Mouse (Mus musculus) liver, embryonic 16.5 days (tissue): ENCODE measurements at regions not wholly inside any gene's neighbourhood (a gene's known extent, or its start where the extent isn't known, plus 50 kb on each side); places are given as distances from the start of the nearest gene placed in this dataset.
A peak's percentile ranks its signal among the peaks of the same experiment; 100 is the strongest.

ENCODE experiments used
- ATAC-seq: fragments of 200-750 bp; cut with Nextera tagmentation; 2 replicates; pipeline ENCODE4 v1.8.0; 2017; ENCODE audit warnings: low read depth, mild to moderate bottlenecking, moderate number of reproducible peaks, moderate library complexity
- H3K27ac ChIP-seq: fragments of 300-500 bp; sonication (generic); 2 replicates; pipeline ENCODE4 v1.5.1; 2014; ENCODE audit warnings: mild to moderate bottlenecking, low read length
- H3K27me3 ChIP-seq: fragments of 300-500 bp; sonication (generic); 2 replicates; pipeline ENCODE4 v1.6.1; 2014; ENCODE audit warnings: low read depth, low read length, mixed read lengths; ENCODE audit not compliant: control insufficient read depth, insufficient read depth
- H3K36me3 ChIP-seq: fragments of 300-500 bp; sonication (generic); 2 replicates; pipeline ENCODE4 v1.6.1; 2014; ENCODE audit warnings: mild to moderate bottlenecking; ENCODE audit not compliant: control insufficient read depth, insufficient read depth
- H3K4me1 ChIP-seq: fragments of 300-500 bp; sonication (generic); 2 replicates; pipeline ENCODE4 v1.6.1; 2014; ENCODE audit warnings: low read depth, low read length, mixed read lengths; ENCODE audit not compliant: control insufficient read depth
- H3K4me2 ChIP-seq: fragments of 300-500 bp; sonication (generic); 2 replicates; pipeline ENCODE4 v1.6.1; 2014; ENCODE audit warnings: low read depth, low read length, mixed read lengths
- H3K4me3 ChIP-seq: fragments of 300-500 bp; sonication (generic); 2 replicates; pipeline ENCODE4 v1.5.1; 2014; ENCODE audit warnings: low read depth, mild to moderate bottlenecking, low read length
- H3K9ac ChIP-seq: fragments of 300-500 bp; sonication (generic); 2 replicates; pipeline ENCODE4 v1.6.1; 2014; ENCODE audit warnings: low read depth, low read length
- H3K9me3 ChIP-seq: fragments of 300-500 bp; sonication (generic); replicated peaks from 2 replicates; pipeline ENCODE4 v1.6.1; 2016; ENCODE audit warnings: low read length; ENCODE audit not compliant: control insufficient read depth
- WGBS: fragments of 180-500 bp; shearing (Covaris S2); extraction: QIAGEN DNeasy Blood & Tissue Kit; methylation state at CpG from one replicate; pipeline ENCODE4 v1.1.7; 2014; ENCODE audit not compliant: insufficient replicate concordance; 5-methylcytosine and 5-hydroxymethylcytosine counted together

GRCm38 (mm10) chr19:54836451-54836850, 290.6 kb downstream of the Gpam start:
- no peaks in the 10 kb centered on the region for H3K27me3 ChIP-seq
- H3K4me3 ChIP-seq: no peak overlapping the region
- ATAC-seq: no peak
- WGBS: 63% methylated on average over 2 of the region's 2 CpGs
- H3K4me1 ChIP-seq: no peaks in the 10 kb centered on the region
- no peaks in the 10 kb centered on the region for H3K9me3 ChIP-seq
- H3K9ac ChIP-seq: no peak overlapping the region
- no peak overlapping the region for H3K27ac ChIP-seq
- H3K4me2 ChIP-seq: no peak overlapping the region
- no peaks in the 10 kb centered on the region for H3K36me3 ChIP-seq

GRCm38 (mm10) chr19:54822161-54822560, 304.9 kb downstream of the Gpam start:
- Histone ChIP-seq H3K36me3 (no peaks in the 10 kb centered on the region), H3K9me3 (no peaks in the 10 kb centered on the region), H3K27ac (no peak overlapping the region), H3K4me2 (no peak overlapping the region), H3K27me3 (no peaks in the 10 kb centered on the region), H3K4me3 (no peak overlapping the region), H3K4me1 (no peaks in the 10 kb centered on the region), H3K9ac (no peak overlapping the region)
- WGBS: 58% methylated on average over 5 of the region's 5 CpGs
- ATAC-seq: no peak

- ATAC-seq: peak; percentile 50; the same call in 1 of the 2 replicates
- H3K9ac ChIP-seq: no peak overlapping the region
- 40% methylated on average over 4 of the region's 4 CpGs for WGBS
- no peak overlapping the region for H3K4me2 ChIP-seq
- H3K4me1 ChIP-seq: no peaks in the 10 kb centered on the region
- H3K9me3 ChIP-seq: no peaks in the 10 kb centered on the region
- no peaks in the 10 kb centered on the region for H3K27me3 ChIP-seq
- H3K27ac ChIP-seq: no peak overlapping the region
- no peaks in the 10 kb centered on the region for H3K36me3 ChIP-seq
- no peak overlapping the region for H3K4me3 ChIP-seq
Observed at GRCm38 (mm10) chr19:54820587-54820986, 306.5 kb downstream of the Gpam start.

- no peaks in the 10 kb centered on the region for H3K36me3 ChIP-seq
- H3K9me3 ChIP-seq: no peaks in the 10 kb centered on the region
- H3K9ac ChIP-seq: no peak overlapping the region
- WGBS: 57% methylated on average over 8 of the region's 8 CpGs
- no peak for ATAC-seq
- no peak overlapping the region for H3K4me2 ChIP-seq
- no peak overlapping the region for H3K27ac ChIP-seq
- H3K4me1 ChIP-seq: no peaks in the 10 kb centered on the region
- H3K27me3 ChIP-seq: no peaks in the 10 kb centered on the region
- no peak overlapping the region for H3K4me3 ChIP-seq
Observed at GRCm38 (mm10) chr19:54801123-54801742, 325.8 kb downstream of the Gpam start.

GRCm38 (mm10) chr19:54787171-54787570, 339.9 kb downstream of the Gpam start:
- no peaks in the 10 kb centered on the region for H3K9me3 ChIP-seq
- no peak for ATAC-seq
- no peaks in the 10 kb centered on the region for H3K4me1 ChIP-seq
- H3K27me3 ChIP-seq: no peaks in the 10 kb centered on the region
- 66% methylated on average over 3 of the region's 3 CpGs for WGBS
- no peak overlapping the region for H3K27ac ChIP-seq
- H3K36me3 ChIP-seq: no peaks in the 10 kb centered on the region
- H3K4me3 ChIP-seq: no peak overlapping the region
- H3K4me2 ChIP-seq: no peak overlapping the region
- H3K9ac ChIP-seq: no peak overlapping the region

- 44% methylated on average over 1 of the region's 1 CpGs for whole genome bisulfite sequencing
- Histone ChIP-seq H3K9ac (no peak overlapping the region), H3K27ac (no peak overlapping the region), H3K9me3 (no peaks in the 10 kb centered on the region), H3K27me3 (no peaks in the 10 kb centered on the region), H3K4me2 (no peak overlapping the region), H3K4me3 (no peak overlapping the region), H3K36me3 (no peaks in the 10 kb centered on the region), H3K4me1 (no peaks in the 10 kb centered on the region)
- no peak for ATAC-seq
Observed at GRCm38 (mm10) chr19:54783729-54784128, 343.3 kb downstream of the Gpam start.

GRCm38 (mm10) chr19:54757761-54758160, 369.3 kb downstream of the Gpam start:
- no peak overlapping the region for H3K27ac ChIP-seq
- ATAC-seq: no peak
- H3K27me3 ChIP-seq: no peaks in the 10 kb centered on the region
- WGBS: 55% methylated on average over 5 of the region's 5 CpGs
- no peaks in the 10 kb centered on the region for H3K36me3 ChIP-seq
- no peak overlapping the region for H3K4me2 ChIP-seq
- no peak overlapping the region for H3K4me3 ChIP-seq
- H3K9me3 ChIP-seq: no peaks in the 10 kb centered on the region
- no peaks in the 10 kb centered on the region for H3K4me1 ChIP-seq
- no peak overlapping the region for H3K9ac ChIP-seq

GRCm38 (mm10) chr19:54756681-54757257, 370.3 kb downstream of the Gpam start:
- H3K27ac ChIP-seq: no peak overlapping the region
- no peak for ATAC-seq
- H3K27me3 ChIP-seq: no peaks in the 10 kb centered on the region
- no peak overlapping the region for H3K9ac ChIP-seq
- 48% methylated on average over 8 of the region's 8 CpGs for WGBS
- no peaks in the 10 kb centered on the region for H3K9me3 ChIP-seq
- H3K4me2 ChIP-seq: no peak overlapping the region
- H3K36me3 ChIP-seq: no peaks in the 10 kb centered on the region
- H3K4me3 ChIP-seq: no peak overlapping the region
- H3K4me1 ChIP-seq: no peaks in the 10 kb centered on the region

GRCm38 (mm10) chr19:54755451-54755850, 371.6 kb downstream of the Gpam start:
- Histone ChIP-seq H3K9ac (no peak overlapping the region), H3K36me3 (no peaks in the 10 kb centered on the region)

More at GRCm38 (mm10) chr19:54755451-54755850, 371.6 kb downstream of the Gpam start:
- H3K4me3 ChIP-seq: no peak overlapping the region
- no peak overlapping the region for H3K4me2 ChIP-seq
- H3K9me3 ChIP-seq: no peaks in the 10 kb centered on the region
- ATAC-seq: no peak
- no peaks in the 10 kb centered on the region for H3K4me1 ChIP-seq
- no peak overlapping the region for H3K27ac ChIP-seq
- H3K27me3 ChIP-seq: no peaks in the 10 kb centered on the region
- WGBS: 43% methylated on average over 2 of the region's 2 CpGs
